ENCODE assay signal across 16 mouse cellular contexts in genomic region chr15:86064191-86064849, GRCm38 (mm10). TPM values are rescaled to one million over a fixed set of nuclear protein-coding genes. Genes with fewer than 3 reads are reported as not detected.
A peak's percentile ranks its signal among the peaks of the same experiment; 100 is the strongest.
DNase-seq lines count a peak whose midpoint lies in the region; ATAC-seq and TF ChIP-seq lines count a peak whose summit lies in the region.
"Had no signal": no experiment of that assay in that cellular context is flagged by ENCODE, and none has a peak within 500 bp of the region (broad histone marks: within the 10 kb centered on the region; RNA-seq: fewer than 3 reads in every experiment).

No protein-coding gene starts in this region.

- TF ChIP-seq CTCF in G1E (IDR thresholded peaks at IDR 0.05; ENCODE audit: low read depth, low read length): no peak
- TF ChIP-seq CTCF in midbrain, postnatal 0 days (IDR thresholded peaks at IDR 0.05): no peak

- DNase-seq in kidney, adult 18-20 months: no peak
- no peak for DNase-seq in G1E (ENCODE audit: low spot score)
- peak; percentile 66 for DNase-seq in splenic B cell, adult 2 months (ENCODE audit: low read depth, low spot score)
- DNase-seq in layer of hippocampus, postnatal 14 days (ENCODE audit: low spot score in 2 of 2): no peak
- no peak for DNase-seq in midbrain, postnatal 0 days (ENCODE audit: low spot score)
- DNase-seq: adrenal gland, adult 2 months; kidney, adult 11 months; lung, postnatal 4 days; midbrain, embryonic 14.5 days; right cerebral cortex, postnatal 14 days had no signal

- peak overlapping the region; percentile 16; the same call in 1 of the 2 replicates for H3K27ac ChIP-seq in kidney, embryonic 16.5 days (ENCODE audit: low read length)
- H3K27ac ChIP-seq in liver, embryonic 15.5 days (replicated peaks): peak overlapping the region; percentile 81
- no peak overlapping the region for H3K27ac ChIP-seq in midbrain, postnatal 0 days (ENCODE audit: low read depth, low read length)
- H3K27ac ChIP-seq: embryonic facial prominence, embryonic 13.5 days; hindbrain, embryonic 15.5 days; limb, embryonic 15.5 days had no signal

- no peaks in the 10 kb centered on the region for H3K27me3 ChIP-seq in kidney, embryonic 16.5 days (ENCODE audit: insufficient read depth, low read length)
- H3K27me3 ChIP-seq in G1E (ENCODE audit: insufficient read depth, low read length): no peaks in the 10 kb centered on the region
- H3K27me3 ChIP-seq in liver, embryonic 15.5 days: no peaks in the 10 kb centered on the region
- H3K27me3 ChIP-seq in splenic B cell, adult 2 months (ENCODE audit: control insufficient read depth, insufficient read depth, low read length, poor library complexity, severe bottlenecking): no peaks in the 10 kb centered on the region
- no peaks in the 10 kb centered on the region for H3K27me3 ChIP-seq in midbrain, postnatal 0 days (ENCODE audit: insufficient read depth, low read length)
- H3K27me3 ChIP-seq: embryonic facial prominence, embryonic 13.5 days; hindbrain, embryonic 15.5 days; limb, embryonic 15.5 days had no signal

- 52% methylated on average over 8 of the region's 8 CpGs for WGBS in kidney, embryonic 16.5 days
- WGBS in liver, embryonic 15.5 days (ENCODE audit: insufficient replicate concordance): 46% methylated on average over 8 of the region's 8 CpGs
- 67% methylated on average over 8 of the region's 8 CpGs for WGBS in midbrain, postnatal 0 days

- no peak overlapping the region for H3K4me2 ChIP-seq in kidney, embryonic 16.5 days (replicated peaks; ENCODE audit: low read depth, low read length)
- peak overlapping the region; percentile 47 for H3K4me2 ChIP-seq in liver, embryonic 15.5 days
- H3K4me2 ChIP-seq in midbrain, postnatal 0 days (ENCODE audit: low read depth, low read length, poor library complexity, severe bottlenecking): no peak overlapping the region
- H3K4me2 ChIP-seq: embryonic facial prominence, embryonic 13.5 days; hindbrain, embryonic 15.5 days; limb, embryonic 15.5 days had no signal

- no peak for ATAC-seq in kidney, embryonic 16.5 days (ENCODE audit: low FRiP score, low TSS enrichment)
- no peak for ATAC-seq in G1E (ENCODE audit: extremely low read depth, insufficient number of reproducible peaks, low FRiP score, poor library complexity, severe bottlenecking)
- peak; percentile 43; the same call in 1 of the 2 replicates for ATAC-seq in liver, embryonic 15.5 days (ENCODE audit: insufficient read depth)
- no peak for ATAC-seq in midbrain, postnatal 0 days (ENCODE audit: low FRiP score)
- ATAC-seq: forebrain, embryonic 14.5 days had no signal

- H3K9ac ChIP-seq in kidney, embryonic 16.5 days (replicated peaks; ENCODE audit: low read length): no peak overlapping the region
- H3K9ac ChIP-seq in liver, embryonic 15.5 days: peak overlapping the region; percentile 28; the same call in 1 of the 2 replicates
- H3K9ac ChIP-seq in midbrain, postnatal 0 days (replicated peaks; ENCODE audit: low read length, poor library complexity, severe bottlenecking): no peak overlapping the region
- H3K9ac ChIP-seq: embryonic facial prominence, embryonic 13.5 days; hindbrain, embryonic 15.5 days; limb, embryonic 15.5 days had no signal

- no peaks in the 10 kb centered on the region for H3K9me3 ChIP-seq in kidney, embryonic 16.5 days (ENCODE audit: low read length)
- H3K9me3 ChIP-seq in G1E (replicated peaks): no peaks in the 10 kb centered on the region
- H3K9me3 ChIP-seq in liver, embryonic 15.5 days (replicated peaks): no peaks in the 10 kb centered on the region
- H3K9me3 ChIP-seq in midbrain, postnatal 0 days (ENCODE audit: low read length): no peaks in the 10 kb centered on the region
- H3K9me3 ChIP-seq: embryonic facial prominence, embryonic 13.5 days; hindbrain, embryonic 15.5 days; limb, embryonic 15.5 days had no signal

- H3K4me1 ChIP-seq in kidney, embryonic 16.5 days (ENCODE audit: insufficient read depth, low read length): peaks cover 77% of the 10 kb centered on the region
- H3K4me1 ChIP-seq in G1E (ENCODE audit: insufficient read depth, low read depth, low read length): peaks cover 98% of the 10 kb centered on the region
- peaks cover 98% of the 10 kb centered on the region for H3K4me1 ChIP-seq in liver, embryonic 15.5 days (replicated peaks)
- peaks cover 25% of the 10 kb centered on the region for H3K4me1 ChIP-seq in midbrain, postnatal 0 days (ENCODE audit: insufficient read depth, low read length)

- H3K36me3 ChIP-seq in kidney, embryonic 16.5 days (ENCODE audit: insufficient read depth, low read length): no peaks in the 10 kb centered on the region
- peaks cover 90% of the 10 kb centered on the region for H3K36me3 ChIP-seq in G1E (replicated peaks)
- 0 out of 2 replicates have a peak, but pooled peaks cover 5% of the 10 kb centered on the region for H3K36me3 ChIP-seq in liver, embryonic 15.5 days (replicated peaks)
- H3K36me3 ChIP-seq in splenic B cell, adult 2 months (ENCODE audit: control insufficient read depth, insufficient read depth, low read length, poor library complexity, severe bottlenecking): no peaks in the 10 kb centered on the region
- no peaks in the 10 kb centered on the region for H3K36me3 ChIP-seq in midbrain, postnatal 0 days (ENCODE audit: insufficient read depth, low read length)
- H3K36me3 ChIP-seq: hindbrain, embryonic 15.5 days; limb, embryonic 15.5 days had no signal

- H3K4me3 ChIP-seq in kidney, embryonic 16.5 days (ENCODE audit: low read length): no peak overlapping the region
- peak overlapping the region; percentile 60; the same call in 1 of the 2 replicates for H3K4me3 ChIP-seq in G1E (ENCODE audit: low read depth, low read length)
- H3K4me3 ChIP-seq in liver, embryonic 15.5 days (replicated peaks): peak overlapping the region; percentile 6; the same call in 1 of the 2 replicates
- H3K4me3 ChIP-seq in midbrain, postnatal 0 days (ENCODE audit: low read depth, low read length): no peak overlapping the region
- H3K4me3 ChIP-seq: embryonic facial prominence, embryonic 13.5 days; hindbrain, embryonic 15.5 days; limb, embryonic 15.5 days had no signal

RNA-seq across cellular contexts. Expression of gene Gramd4, which starts 6.8 kb away (rescaled TPM):
- 12.1 and 14.9 TPM in 2 replicates for polyA plus RNA-seq in kidney, embryonic 16.5 days (2015; fragmentation: Nextera tagmentation; extraction: Ambion mirVana)
- 23.2 and 23.6 TPM in 2 replicates for total RNA-seq in G1E (2014; fragmentation: Nextera tagmentation)
- total RNA-seq in G1E (2017): 55.4 and 56.8 TPM in 2 replicates
- 33.4 and 35.2 TPM in 2 replicates for polyA plus RNA-seq in G1E (2012)
- 6.3 and 7.8 TPM in 2 replicates for polyA plus RNA-seq in liver, embryonic 15.5 days (2015; fragmentation: Nextera tagmentation; extraction: Ambion mirVana)
- total RNA-seq in layer of hippocampus, postnatal 14 days (2021): 10 to 100 TPM; 26.5 to 28.4 TPM
- total RNA-seq in midbrain, postnatal 0 days (2014; rRNA removed): 43.4 and 47.6 TPM in 2 replicates
- polyA plus RNA-seq in midbrain, postnatal 0 days (2015; fragmentation: Nextera tagmentation; extraction: Ambion mirVana): 21.5 and 22.5 TPM in 2 replicates

RNA-seq across cellular contexts. Expression of gene Celsr1, which starts 30.7 kb away (rescaled TPM):
- 3.5 and 3.9 TPM in 2 replicates for polyA plus RNA-seq in kidney, embryonic 16.5 days (2015; fragmentation: Nextera tagmentation; extraction: Ambion mirVana)
- total RNA-seq in G1E (2014; fragmentation: Nextera tagmentation) (4.6 and 4.7 TPM in 2 replicates), G1E (2017) (1.3 TPM in 2 replicates)
- 21.7 and 27.6 TPM in 2 replicates for polyA plus RNA-seq in G1E (2012)
- 0.01 and 0.08 TPM in 2 replicates for polyA plus RNA-seq in liver, embryonic 15.5 days (2015; fragmentation: Nextera tagmentation; extraction: Ambion mirVana)
- total RNA-seq in layer of hippocampus, postnatal 14 days (2021): 1 to 10 TPM; 5.5 to 5.8 TPM
- total RNA-seq in midbrain, postnatal 0 days (2014; rRNA removed): 13.7 and 15.0 TPM in 2 replicates
- 0.60 and 0.79 TPM in 2 replicates for polyA plus RNA-seq in midbrain, postnatal 0 days (2015; fragmentation: Nextera tagmentation; extraction: Ambion mirVana)

Comparison
In these comparisons a context has a peak if more than half of its experiments do, and no peak if none do; other contexts are left out.
1. H3K4me3 ChIP-seq: peak in G1E (single experiment) and liver, embryonic 15.5 days (single experiment); none in kidney, embryonic 16.5 days (single experiment) and midbrain, postnatal 0 days (single experiment).